Mouse (Mus musculus) urinary bladder, postnatal 4 days (tissue): Measurements from ENCODE around the gene Utp14b.

Experiments
- DNase-seq, 2 experiments: peaks; one replicate each; pipeline ENCODE4 v3.0.0; 2021 to 2022; ENCODE audit warnings: low spot score in 2 of 2

Utp14b gene

DNA sequence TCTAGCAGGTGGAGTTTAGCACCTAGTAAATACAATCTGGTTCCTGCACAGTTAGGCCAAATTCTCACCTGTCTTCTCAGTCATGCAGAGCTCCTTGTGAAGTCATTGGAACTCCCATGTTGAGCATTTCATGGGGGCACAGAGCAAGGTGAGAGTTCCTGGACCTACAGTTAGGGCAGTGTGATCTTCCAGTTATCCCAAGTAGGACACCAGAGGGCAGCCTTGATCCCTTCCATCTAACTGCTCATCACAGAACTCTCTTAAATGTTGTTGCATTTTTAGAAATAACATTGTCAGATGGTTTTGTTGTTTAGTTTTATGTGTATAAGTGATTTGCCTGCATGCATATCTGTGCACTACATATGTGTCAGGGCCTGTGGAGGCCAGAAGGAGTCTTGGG lies 29.0 kb downstream of the Utp14b start:
- no peak for DNase-seq

GRCm38 (mm10) chr1:78688149-78688548 lies 30.3 kb downstream of the Utp14b start:
- DNase-seq, result no peak

DNA sequence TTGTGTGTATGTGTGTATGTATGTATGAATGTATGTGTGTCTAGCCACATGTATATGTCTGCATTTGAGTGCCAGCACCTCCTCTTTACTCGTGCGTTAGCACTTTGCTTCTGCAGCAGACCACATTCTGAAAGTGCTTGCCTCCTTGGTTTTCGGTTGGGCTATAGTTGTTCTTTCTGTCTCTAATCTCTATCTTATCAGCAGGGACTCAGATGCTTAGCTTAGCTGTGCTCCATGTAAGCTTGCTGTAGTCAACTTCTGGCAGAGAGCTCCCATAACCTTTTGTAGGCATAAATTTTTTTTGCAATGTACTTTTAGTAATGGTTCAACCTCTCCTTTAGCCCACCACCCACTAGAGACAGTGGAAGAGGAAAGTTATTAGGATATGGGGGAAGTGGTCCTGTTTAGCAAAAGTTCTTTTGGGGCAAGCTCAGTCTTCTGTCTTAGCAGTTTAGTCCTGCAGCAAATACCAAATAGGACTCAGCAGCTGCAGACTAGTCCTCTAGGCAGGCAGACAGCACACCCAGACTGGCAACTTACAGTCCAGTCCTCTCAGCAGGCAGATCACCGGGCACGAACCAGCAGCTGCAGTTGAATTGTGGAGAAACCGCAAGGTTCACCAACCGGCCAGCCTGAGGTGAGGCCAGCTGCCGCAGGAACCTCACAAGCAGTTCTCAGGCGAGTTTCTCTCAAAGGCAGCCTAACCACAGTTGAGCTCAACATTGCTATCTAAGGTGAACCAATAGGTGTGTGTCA lies 36.8 kb downstream of the Utp14b start:
- DNase-seq, result no peak

DNA sequence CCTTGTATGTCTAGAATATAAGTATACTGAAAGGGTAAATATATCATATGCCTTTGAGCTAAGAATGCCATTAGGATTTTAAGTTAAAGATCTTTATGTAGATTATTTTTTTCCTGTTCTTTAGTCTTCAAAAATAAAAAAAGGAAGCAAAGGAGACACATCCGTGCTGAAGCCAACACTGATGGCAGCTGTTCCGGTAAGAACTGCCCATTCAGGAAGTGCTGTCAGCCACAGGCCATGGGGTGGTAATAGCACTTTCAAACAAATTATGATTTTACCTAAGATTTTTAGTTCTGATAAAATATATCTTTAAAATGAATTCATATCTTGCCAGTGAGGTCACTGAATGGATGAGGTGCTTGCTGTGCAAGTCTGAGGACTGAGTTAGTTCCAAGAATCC lies 38.5 kb downstream of the Utp14b start:
- no peak for DNase-seq

DNA sequence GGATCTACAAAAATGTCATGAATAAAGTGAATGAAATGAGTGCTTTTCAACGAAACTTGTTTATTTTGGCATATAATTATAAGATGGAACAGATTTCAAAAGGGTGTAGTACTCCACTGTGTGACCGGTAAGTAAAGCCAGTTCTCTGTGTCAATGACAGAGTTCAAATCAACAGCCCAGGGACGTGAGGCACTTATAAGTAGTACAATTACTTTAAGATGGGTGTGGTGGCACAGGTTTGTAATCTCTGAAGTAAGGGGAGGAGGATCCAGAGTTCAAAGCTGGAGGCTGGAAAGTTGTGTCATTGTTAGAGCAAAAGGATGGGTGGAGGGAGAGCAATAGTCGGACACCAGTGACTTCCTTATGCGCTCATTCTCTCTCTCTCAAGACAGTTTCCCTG lies 39.1 kb downstream of the Utp14b start:
- no peak for DNase-seq

- no peak for DNase-seq
Observed at GRCm38 (mm10) chr1:78698138-78698537, 40.3 kb downstream of the Utp14b start.

GRCm38 (mm10) chr1:78701740-78702139 lies 43.9 kb downstream of the Utp14b start:
- DNase-seq, result no peak

DNA sequence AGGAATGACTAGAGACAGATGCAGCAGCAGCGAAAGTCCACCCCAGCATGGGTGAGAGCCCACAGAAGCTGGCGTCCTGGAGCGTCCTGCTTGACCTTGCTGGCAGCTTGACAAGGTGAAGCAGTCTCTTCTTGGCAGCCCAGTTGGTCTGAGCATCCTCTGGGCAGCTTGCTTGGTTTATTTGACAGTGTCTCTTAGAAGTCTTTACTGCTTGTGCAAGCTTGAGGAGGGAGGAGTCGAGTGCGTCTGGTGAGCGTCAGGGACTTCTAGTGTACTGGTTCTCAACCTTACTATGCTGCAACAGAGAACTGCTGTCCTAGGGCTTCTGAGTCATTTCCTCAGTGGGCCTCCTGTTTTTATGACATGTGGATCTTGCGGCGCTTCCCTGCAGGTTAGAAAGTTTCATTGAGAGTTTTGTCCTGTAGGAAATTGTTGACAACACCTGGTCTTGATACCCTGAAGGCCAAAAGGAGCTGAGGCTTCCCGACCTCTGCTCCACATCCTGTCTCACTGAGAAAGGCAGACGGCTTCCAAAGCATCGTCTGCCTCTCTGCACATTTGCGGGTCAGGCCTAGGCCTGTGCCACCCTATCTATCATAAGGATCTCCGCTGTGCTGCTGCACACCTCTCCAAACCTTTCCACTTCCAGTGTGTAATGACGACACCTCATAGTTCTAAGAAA lies 44.6 kb downstream of the Utp14b start:
- DNase-seq, result no peak

GRCm38 (mm10) chr1:78702964-78703285 lies 45.1 kb downstream of the Utp14b start:
- no peak for DNase-seq

- no peak for DNase-seq
Observed at GRCm38 (mm10) chr1:78706338-78706737, 48.5 kb downstream of the Utp14b start.

DNA sequence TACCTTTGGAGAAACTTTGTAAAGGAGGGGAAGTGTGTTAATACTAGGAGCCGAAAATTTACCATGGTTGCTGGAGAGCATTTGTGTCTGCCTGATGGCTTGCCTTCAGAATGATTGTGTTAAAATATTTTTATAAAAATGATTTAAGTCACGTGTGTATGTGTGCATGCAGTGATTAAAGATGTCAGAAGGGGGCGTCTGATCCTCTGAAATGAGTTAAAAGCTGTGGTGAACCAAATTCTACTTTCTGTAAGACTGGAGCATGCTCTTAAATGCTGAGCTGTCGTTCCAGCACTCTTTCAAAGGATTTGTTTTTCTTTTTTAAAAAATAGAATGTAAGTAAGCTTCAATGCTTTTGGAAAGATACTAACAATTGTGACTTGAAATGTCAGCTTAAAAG lies 49.4 kb downstream of the Utp14b start:
- no peak for DNase-seq

- DNase-seq, result no peak
Observed at GRCm38 (mm10) chr1:78710026-78710425, 52.2 kb downstream of the Utp14b start.

DNA sequence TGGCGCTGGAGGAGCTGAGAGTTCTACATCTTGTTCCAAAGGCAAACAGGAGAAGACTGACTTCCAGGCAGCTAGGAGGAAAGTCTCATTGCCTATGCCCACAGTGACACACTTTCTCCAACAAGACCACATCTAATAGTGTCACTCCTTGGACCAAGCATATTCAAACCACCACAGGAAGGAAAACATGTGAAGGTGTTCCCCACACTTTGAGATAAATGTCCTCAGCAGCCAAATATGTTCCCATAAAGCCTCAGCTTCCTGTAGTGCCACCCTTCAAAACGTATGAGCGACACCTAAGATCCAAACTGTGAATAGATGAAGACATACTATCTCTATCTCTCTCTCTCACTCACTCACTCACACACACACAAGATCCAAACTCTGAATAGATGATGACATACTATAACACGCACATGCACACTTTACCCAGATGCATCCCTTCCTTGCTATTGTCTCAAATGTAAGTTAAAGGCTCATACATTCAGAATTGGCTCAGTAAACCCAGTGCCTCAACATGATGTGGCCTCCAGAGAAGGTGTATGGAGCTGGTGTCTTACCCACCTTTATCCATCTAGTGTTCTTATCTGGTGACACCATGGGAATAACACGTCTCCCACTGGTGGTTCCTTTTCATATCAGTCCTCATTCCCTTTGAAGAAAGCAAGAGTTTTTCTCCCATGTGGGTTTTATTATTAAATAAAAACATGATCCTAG lies 52.9 kb downstream of the Utp14b start:
- no peak for DNase-seq
